Mouse (Mus musculus) liver, embryonic 15.5 days (tissue): ENCODE results near the gene Prpf40a. TPM values are rescaled to one million over a fixed set of nuclear protein-coding genes. Genes with fewer than 3 reads are reported as not detected.

Experiments
- ATAC-seq: fragments of 200-750 bp; cut with Nextera tagmentation; 2 replicates; pipeline ENCODE4 v1.8.0; 2017; ENCODE audit warnings: moderate number of reproducible peaks, mild to moderate bottlenecking, moderate library complexity; ENCODE audit not compliant: insufficient read depth
- H3K27ac ChIP-seq: fragments of 300-500 bp; sonication (generic); replicated peaks from 2 replicates; pipeline ENCODE4 v1.5.1; 2015; ENCODE audit warnings: mild to moderate bottlenecking, inconsistent platforms
- H3K27me3 ChIP-seq: fragments of 300-500 bp; sonication (generic); 2 replicates; pipeline ENCODE4 v1.6.1; 2015; ENCODE audit warnings: mild to moderate bottlenecking, inconsistent platforms
- H3K36me3 ChIP-seq: fragments of 300-500 bp; sonication (generic); replicated peaks from 2 replicates; pipeline ENCODE4 v1.6.1; 2015; ENCODE audit warnings: moderate library complexity, mild to moderate bottlenecking, inconsistent platforms
- H3K4me1 ChIP-seq: fragments of 300-500 bp; sonication (generic); replicated peaks from 2 replicates; pipeline ENCODE4 v1.6.1; 2015; ENCODE audit warnings: inconsistent platforms
- H3K4me2 ChIP-seq: fragments of 300-500 bp; sonication (generic); 2 replicates; pipeline ENCODE4 v1.6.1; 2015; ENCODE audit warnings: moderate library complexity, mild to moderate bottlenecking, inconsistent platforms
- H3K4me3 ChIP-seq: fragments of 300-500 bp; sonication (generic); replicated peaks from 2 replicates; pipeline ENCODE4 v1.5.1; 2015; ENCODE audit warnings: mild to moderate bottlenecking, inconsistent platforms
- H3K9ac ChIP-seq: fragments of 300-500 bp; sonication (generic); 2 replicates; pipeline ENCODE4 v1.6.1; 2015; ENCODE audit warnings: moderate library complexity, mild to moderate bottlenecking, inconsistent platforms
- H3K9me3 ChIP-seq: fragments of 300-500 bp; sonication (generic); replicated peaks from 2 replicates; pipeline ENCODE4 v1.6.1; 2016; ENCODE audit warnings: inconsistent platforms
- WGBS: fragments of 180-500 bp; shearing (Covaris S2); methylation state at CpG from one replicate; pipeline ENCODE4 v1.1.7; 2015; ENCODE audit warnings: mixed read lengths; ENCODE audit not compliant: insufficient replicate concordance; 5-methylcytosine and 5-hydroxymethylcytosine counted together
- polyA plus RNA-seq: library from polyadenylated mRNA; unstranded; fragments of >200 nt; fragmentation: Nextera tagmentation; extraction: Ambion mirVana; gene quantifications from 2 replicates; pipeline ENCODE4 v1.2.1, GENCODE M21; 2015

Prpf40a gene
- polyA plus RNA-seq = 62.6 and 65.6 TPM in 2 replicates

DNA sequence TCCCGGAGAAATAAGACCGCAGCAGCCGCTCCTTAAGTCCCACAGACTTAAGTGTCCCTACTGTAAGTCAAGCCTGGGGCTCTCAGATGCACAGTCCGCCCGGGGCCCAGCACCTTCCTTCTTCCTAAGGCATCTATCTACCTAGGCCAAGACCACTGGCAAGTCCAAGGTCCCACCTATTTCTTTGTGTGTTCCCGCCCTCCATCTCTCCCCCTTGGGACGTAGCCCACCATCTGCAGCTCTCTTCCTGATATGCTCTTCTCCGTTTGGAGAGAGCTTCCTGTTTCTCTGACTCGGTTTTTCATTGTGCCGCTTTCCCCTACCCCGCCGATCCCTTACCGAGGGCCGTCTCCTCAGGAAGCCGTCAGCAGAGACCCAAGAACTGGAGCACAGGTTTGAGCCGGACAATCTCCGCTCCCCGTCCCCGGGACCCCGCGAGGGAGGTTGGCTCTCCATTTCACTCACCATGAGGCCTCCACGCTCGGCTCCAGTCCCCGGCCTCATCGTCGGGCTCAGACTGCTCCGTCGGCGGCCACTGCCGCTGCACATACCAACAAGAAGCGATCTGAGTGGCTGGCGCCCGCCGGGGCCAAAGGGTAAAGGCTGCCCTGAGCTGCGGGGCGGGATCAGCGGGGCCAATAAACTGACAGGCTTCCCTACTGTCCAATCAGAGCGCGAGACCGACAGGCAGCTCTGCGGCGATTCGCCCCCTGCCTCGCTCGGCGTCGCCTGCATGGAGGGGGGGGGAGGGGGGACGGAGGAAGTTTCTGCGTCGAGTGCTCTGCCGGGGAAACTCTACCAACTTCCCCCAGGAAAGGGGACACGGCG lies at the start of gene Prpf40a:
TSS of gene Prpf40a (minus strand) at position 601 of the 828 bp plus-strand sequence.
- Histone ChIP-seq H3K9me3 (no peaks in the 10 kb centered on the region), H3K4me2 (peak within 1 kb of the TSS; percentile 93), H3K36me3 (peaks cover 15% of the 10 kb centered on the region), H3K4me3 (peak within 1 kb of the TSS; percentile 82), H3K4me1 (peaks cover 24% of the 10 kb centered on the region), H3K27ac (peak within 1 kb of the TSS; percentile 97), H3K27me3 (no peaks in the 10 kb centered on the region), H3K9ac (peak within 1 kb of the TSS; percentile 87)
- peak; percentile 91 for ATAC-seq
- whole genome bisulfite sequencing = under 1% methylated on average over 53 of the region's 53 CpGs

DNA sequence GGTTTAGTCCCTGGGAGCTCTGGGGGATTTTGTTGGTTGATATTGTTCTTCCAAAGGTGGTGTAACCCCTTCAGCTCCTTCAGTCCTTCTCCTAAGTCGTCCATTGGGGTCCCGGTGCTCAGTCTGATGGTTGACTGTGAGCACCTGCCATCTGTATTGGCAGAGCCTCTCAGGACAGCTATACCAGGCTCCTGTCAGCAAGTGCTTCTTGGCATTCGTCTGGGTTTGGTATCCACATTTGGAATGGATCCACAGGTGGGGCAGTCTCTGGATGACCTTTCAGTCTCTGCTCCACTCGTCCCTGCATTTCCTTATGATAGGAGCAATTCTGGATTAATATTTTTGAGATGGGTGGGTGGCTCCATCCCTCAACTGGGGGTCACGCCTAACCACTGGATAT lies 31.2 kb upstream of the Prpf40a start:
- H3K4me1 ChIP-seq = no peaks in the 10 kb centered on the region
- no peak overlapping the region for H3K27ac ChIP-seq
- no peak overlapping the region for H3K4me3 ChIP-seq
- no peak overlapping the region for H3K9ac ChIP-seq
- H3K9me3 ChIP-seq = no peaks in the 10 kb centered on the region
- no peaks in the 10 kb centered on the region for H3K27me3 ChIP-seq
- H3K36me3 ChIP-seq = peaks cover 31% of the 10 kb centered on the region
- H3K4me2 ChIP-seq = no peak overlapping the region
- ATAC-seq = no peak
- 85% methylated on average over 5 of the region's 5 CpGs for WGBS

DNA sequence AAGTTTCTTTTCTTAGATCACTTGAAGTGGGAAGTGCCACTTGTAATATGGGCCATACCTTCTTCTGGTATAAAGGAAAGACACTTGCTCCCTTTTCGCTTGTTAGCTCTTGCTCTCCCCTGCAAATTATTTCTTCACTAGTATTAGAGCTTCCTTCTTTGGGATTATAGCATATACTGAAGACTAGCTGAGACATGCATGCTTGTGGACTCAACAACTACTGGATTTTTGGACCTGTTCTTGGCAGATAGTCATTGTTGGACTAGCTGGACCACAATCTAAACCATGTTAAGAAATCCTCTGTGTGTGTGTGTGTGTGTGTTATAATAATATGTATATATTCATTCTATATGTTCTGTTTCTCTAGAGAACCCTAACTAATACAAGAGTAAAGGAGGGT lies 22.4 kb upstream of the Prpf40a start:
- Histone ChIP-seq H3K36me3 (peaks cover 66% of the 10 kb centered on the region), H3K9me3 (no peaks in the 10 kb centered on the region), H3K4me3 (no peak overlapping the region), H3K4me1 (no peaks in the 10 kb centered on the region), H3K9ac (no peak overlapping the region), H3K4me2 (no peak overlapping the region), H3K27me3 (no peaks in the 10 kb centered on the region), H3K27ac (no peak overlapping the region)
- ATAC-seq = no peak
- WGBS = 74% methylated on average over 1 of the region's 1 CpGs

DNA sequence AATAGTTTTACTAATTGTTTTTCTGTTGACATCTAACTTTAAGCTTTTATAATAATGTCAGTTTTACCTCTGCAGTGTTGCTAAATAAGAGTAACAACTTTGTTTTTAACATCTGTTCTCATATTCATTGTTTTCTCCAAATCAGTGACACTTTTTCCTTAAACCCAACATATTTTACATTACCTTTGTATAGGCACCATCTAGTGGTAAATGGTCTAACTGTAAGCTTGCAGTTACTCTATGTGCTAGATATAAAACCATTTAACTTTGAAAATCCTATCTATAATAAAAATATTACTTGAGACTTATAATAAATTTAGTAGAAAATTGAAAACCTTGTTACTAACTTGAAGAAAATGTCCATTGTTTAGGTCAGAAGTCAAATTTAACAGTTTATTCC lies 15.7 kb upstream of the Prpf40a start:
- H3K27ac ChIP-seq = no peak overlapping the region
- no peak overlapping the region for H3K9ac ChIP-seq
- ATAC-seq = no peak
- H3K4me3 ChIP-seq = no peak overlapping the region
- no peaks in the 10 kb centered on the region for H3K27me3 ChIP-seq
- peaks cover 3% of the 10 kb centered on the region; the same call in 1 of the 2 replicates for H3K4me1 ChIP-seq
- no peaks in the 10 kb centered on the region for H3K9me3 ChIP-seq
- peaks cover 38% of the 10 kb centered on the region for H3K36me3 ChIP-seq
- no peak overlapping the region for H3K4me2 ChIP-seq

DNA sequence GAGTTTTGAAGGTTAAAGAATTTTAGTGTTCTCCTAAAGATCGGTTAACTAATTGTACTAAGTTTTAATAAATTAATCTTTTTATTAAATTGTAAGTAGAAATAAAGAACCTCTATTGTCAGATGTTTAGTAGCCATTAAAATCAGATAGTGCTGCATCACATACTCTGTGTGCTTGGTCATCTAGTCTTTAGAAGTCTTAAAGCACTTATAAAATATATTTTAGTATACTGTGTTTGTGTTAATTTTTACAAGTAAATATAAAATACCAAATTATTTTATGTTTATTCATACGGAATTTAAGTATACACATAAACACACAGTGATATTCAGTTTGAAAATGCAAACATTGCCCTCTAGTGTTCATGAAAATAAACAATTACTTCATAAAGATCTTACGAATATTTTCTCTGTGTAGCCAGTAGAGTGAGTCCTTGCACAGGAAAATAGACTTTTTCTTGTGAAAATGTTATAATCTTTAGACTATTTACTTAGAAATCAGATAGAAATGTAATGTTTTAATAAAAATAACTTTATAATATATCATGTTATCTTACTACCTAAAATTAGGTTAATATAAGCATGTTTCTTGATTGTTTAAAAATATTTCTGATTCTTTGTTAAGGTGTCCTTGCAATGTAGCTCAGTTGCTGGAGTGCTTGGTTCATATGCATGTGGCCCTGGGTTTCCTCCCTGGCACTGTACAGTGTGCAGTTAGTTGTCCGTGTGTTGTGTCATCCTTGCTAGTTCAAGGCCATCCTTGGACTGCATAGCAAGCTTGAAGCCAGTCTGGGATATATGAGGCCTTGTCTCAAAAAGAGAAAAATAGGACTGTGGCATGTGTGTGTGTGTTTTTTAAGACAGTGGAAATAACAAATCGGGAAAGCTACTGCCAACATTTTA lies 13.5 kb upstream of the Prpf40a start:
- 58% methylated on average over 5 of the region's 5 CpGs for WGBS
- Histone ChIP-seq H3K4me2 (no peak overlapping the region), H3K9ac (no peak overlapping the region), H3K27me3 (no peaks in the 10 kb centered on the region), H3K4me1 (peaks cover 3% of the 10 kb centered on the region; the same call in 1 of the 2 replicates), H3K4me3 (no peak overlapping the region), H3K36me3 (peaks cover 35% of the 10 kb centered on the region), H3K27ac (no peak overlapping the region), H3K9me3 (no peaks in the 10 kb centered on the region)
- ATAC-seq = no peak

DNA sequence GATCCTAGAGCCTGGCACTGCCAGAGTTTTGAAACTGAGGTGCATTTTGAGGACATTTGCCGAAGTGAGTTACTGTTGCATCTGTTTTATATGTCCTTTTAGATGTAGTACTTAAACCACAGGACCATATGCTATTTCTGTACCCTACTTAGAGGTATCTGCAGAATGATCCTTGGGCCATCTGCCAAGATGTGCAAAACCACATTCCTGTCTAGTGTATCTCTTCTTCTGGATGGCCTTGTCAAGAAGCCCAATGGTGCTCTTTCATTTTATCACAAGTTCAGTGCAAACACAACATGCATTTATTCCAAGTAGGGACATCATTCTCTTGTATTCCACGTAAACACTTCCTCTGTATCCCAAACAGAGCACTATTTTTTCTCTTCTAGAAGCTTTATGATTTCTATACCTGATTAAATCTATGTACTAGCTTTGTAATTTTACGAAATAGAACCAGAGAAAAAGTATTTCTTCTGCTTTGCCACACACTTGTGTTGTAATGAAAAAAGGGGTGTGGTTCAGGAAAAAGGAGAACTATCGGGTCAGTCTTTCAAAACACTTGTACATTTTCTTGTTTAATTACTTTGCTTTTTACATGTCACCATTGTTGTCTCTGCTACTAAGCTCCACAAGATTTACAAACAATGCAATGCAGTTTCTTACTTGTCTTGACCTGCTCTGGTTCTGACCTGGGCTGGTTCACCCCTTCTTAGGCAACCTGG lies 9.2 kb upstream of the Prpf40a start:
- Histone ChIP-seq H3K36me3 (peaks cover 50% of the 10 kb centered on the region), H3K9me3 (no peaks in the 10 kb centered on the region), H3K9ac (no peak overlapping the region), H3K27me3 (no peaks in the 10 kb centered on the region), H3K4me3 (no peak overlapping the region), H3K27ac (no peak overlapping the region), H3K4me1 (no peaks in the 10 kb centered on the region), H3K4me2 (no peak overlapping the region)
- ATAC-seq = no peak
- WGBS = 71% methylated on average over 4 of the region's 4 CpGs

DNA sequence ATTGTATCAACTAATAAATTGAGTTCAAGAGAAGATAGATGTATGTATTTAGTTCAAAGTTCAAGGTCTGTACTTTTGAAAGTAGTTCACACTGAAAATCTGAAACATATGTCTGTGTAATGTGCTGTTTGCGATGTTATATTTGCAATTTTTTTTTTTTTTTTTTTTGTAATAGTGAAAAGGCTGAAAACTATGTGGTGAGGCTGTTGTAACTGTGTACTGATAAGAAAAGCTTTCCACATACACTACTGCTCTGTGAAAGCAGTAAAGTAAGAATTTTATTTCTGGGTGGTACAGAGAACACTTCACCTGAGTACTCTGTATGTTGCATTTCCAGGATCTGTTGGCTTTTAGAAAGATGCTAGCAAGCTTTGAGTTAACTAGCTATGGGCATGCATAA lies 8.1 kb upstream of the Prpf40a start:
- Histone ChIP-seq H3K27ac (no peak overlapping the region), H3K36me3 (peaks cover 52% of the 10 kb centered on the region), H3K9me3 (no peaks in the 10 kb centered on the region), H3K27me3 (no peaks in the 10 kb centered on the region), H3K4me1 (peaks cover 3% of the 10 kb centered on the region; the same call in 1 of the 2 replicates), H3K4me3 (no peak overlapping the region), H3K4me2 (no peak overlapping the region), H3K9ac (no peak overlapping the region)
- ATAC-seq = no peak
- 80% methylated on average over 1 of the region's 1 CpGs for WGBS

DNA sequence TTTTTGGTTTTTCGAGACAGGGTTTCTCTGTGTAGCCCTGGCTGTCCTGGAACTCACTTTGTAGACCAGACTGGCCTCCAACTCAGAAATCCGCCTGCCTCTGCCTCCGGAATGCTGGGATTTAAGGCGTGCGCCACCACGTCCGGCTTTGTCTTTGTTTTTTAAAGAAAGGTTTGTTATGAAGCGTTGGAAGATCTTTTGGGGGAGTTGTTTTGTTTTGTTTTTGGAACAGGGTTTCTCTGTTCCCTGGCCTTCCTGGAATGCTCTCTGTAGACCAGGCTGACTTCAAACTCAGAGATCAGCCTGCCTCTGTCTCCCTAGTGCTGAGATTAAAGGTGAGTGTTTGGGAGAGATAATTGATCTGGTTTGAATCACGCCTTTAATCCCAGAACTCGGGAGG lies 5.3 kb upstream of the Prpf40a start:
- Histone ChIP-seq H3K9me3 (no peaks in the 10 kb centered on the region), H3K4me2 (no peak overlapping the region), H3K27ac (no peak overlapping the region), H3K27me3 (no peaks in the 10 kb centered on the region), H3K4me1 (peaks cover 11% of the 10 kb centered on the region; the same call in 1 of the 2 replicates), H3K4me3 (no peak overlapping the region), H3K36me3 (peaks cover 44% of the 10 kb centered on the region), H3K9ac (no peak overlapping the region)
- WGBS = 79% methylated on average over 10 of the region's 10 CpGs
- no peak for ATAC-seq

DNA sequence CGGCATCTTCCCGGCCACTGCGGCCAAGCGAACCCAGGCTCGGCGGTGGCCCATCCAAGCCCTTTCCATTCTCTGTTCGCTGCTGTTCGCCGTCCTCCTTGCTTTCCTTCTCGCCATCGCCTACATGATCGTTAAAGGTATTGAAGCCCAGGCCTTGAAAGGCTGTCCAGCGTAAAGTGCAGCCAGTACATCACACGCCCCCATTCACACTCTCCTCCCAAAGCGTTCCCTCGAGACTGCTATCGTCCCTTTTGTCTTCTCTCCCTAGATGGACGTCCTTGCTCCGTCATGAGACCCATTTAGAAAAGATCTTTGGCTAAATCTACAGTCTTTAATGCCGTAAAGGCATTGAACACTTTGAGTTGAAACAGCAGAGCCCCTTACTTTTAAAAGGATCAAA lies 1.3 kb upstream of the Prpf40a start:
- ATAC-seq = no peak
- peak overlapping the region; percentile 82 for H3K4me3 ChIP-seq
- peaks cover 24% of the 10 kb centered on the region for H3K4me1 ChIP-seq
- no peaks in the 10 kb centered on the region for H3K27me3 ChIP-seq
- H3K27ac ChIP-seq = peak overlapping the region; percentile 97
- peak overlapping the region; percentile 93 for H3K4me2 ChIP-seq
- H3K36me3 ChIP-seq = peaks cover 28% of the 10 kb centered on the region
- H3K9ac ChIP-seq = peak overlapping the region; percentile 87
- H3K9me3 ChIP-seq = no peaks in the 10 kb centered on the region
- WGBS = under 1% methylated on average over 20 of the region's 20 CpGs

DNA sequence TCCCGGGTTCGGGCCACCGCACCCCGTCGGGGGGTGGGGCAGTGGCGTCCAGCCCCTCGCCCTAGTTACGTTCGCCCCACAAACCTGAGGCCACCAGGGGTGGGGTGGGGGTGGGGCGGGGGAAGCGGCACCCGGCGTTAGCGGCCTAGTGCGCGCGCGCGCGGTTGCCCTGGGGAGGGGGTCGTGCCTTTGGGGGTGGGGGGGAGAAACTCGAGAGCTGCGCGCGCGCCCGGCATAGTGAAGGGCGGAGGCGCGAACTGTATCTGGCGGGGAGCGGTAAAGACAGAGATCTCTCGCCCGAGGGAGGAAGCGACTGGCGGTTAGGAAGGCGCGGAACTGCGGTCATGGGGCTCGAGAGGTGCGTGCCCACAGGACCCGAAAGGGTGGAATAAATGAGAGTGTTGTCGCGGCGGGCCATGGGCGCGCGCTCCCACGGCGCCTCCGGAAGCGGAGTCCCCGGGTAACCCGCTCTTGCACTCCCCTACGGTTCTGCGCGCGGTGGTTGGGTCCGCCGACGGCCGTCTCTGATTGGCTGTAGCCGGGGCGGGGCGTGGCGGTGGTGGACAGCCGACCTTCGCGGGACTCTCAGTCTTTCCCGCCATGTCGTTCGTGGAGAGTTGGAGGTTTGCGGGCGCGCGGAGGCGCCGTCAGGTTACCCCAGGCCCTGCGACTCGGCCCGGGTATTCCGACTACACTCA lies 588 bp upstream of the Prpf40a start, which contains the start of gene Arl6ip6:
TSS of gene Arl6ip6 (plus strand) at position 204 of the 698 bp plus-strand sequence.
- H3K9me3 ChIP-seq = no peaks in the 10 kb centered on the region
- H3K4me2 ChIP-seq = peak within 1 kb of the TSS; percentile 93
- peaks cover 24% of the 10 kb centered on the region for H3K4me1 ChIP-seq
- under 1% methylated on average over 82 of the region's 82 CpGs for WGBS
- peak within 1 kb of the TSS; percentile 87 for H3K9ac ChIP-seq
- peak within 1 kb of the TSS; percentile 97 for H3K27ac ChIP-seq
- peak; percentile 74 for ATAC-seq
- no peaks in the 10 kb centered on the region for H3K27me3 ChIP-seq
- peaks cover 22% of the 10 kb centered on the region for H3K36me3 ChIP-seq
- peak within 1 kb of the TSS; percentile 82 for H3K4me3 ChIP-seq
